Mouse (Mus musculus): Measurements from ENCODE around the gene Tollip. TPM values are rescaled to one million over a fixed set of nuclear protein-coding genes. Genes with fewer than 3 reads are reported as not detected.
"Not testable (repeated sequence)": the region's sequence is repeated elsewhere in the genome, so short reads cannot be mapped to it uniquely, and the experiment has no call there.

Gene Tollip
- total RNA-seq, 2 experiments from 2014 or later = 28.9 to 29.3 TPM

- DNase-seq = no peak
Measured at GRCm38 (mm10) chr7:141934128-141934898, 16.0 kb upstream of the Tollip start.

DNA sequence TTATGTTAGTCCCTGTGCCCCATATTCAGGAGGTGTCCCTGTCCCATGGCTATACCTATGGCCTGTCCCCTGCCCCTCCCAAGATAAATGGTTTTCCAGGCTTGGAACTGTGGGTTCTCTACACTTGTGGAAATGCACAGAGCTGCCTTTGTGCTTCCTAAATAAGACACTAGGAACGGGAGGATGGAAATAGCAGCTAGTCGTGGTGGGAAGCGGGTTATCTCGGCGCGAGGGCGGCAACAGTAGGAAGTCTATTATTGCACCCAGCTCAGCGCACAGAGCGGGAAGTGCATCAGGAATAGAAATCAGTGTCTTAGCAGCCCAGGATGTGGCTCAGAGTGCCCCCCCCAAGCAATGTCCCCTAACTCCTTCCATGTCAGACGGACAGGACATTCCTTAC, 10.3 kb upstream of the Tollip start:
- DNase-seq = no peak

DNA sequence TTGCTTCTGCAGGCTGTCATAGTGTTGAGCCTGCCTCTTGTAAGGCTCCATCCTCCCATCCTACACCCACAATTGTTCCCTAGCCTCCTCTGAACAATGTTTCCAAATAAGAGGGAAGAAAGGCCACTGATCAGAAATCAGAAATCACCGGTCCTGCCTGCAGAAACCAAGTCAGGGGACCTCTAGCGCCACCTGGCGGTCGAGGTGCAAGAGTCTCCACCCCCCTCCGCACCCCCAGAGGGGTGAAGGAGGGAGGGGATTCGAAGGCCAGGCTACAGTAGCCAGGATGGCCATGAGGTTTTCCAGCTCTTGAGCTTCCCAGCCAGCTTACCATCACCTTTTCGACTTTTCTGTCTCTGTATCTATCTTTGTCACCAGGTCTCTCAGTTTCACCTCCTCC, 6.6 kb upstream of the Tollip start:
- peak; percentile 86 for DNase-seq

DNA sequence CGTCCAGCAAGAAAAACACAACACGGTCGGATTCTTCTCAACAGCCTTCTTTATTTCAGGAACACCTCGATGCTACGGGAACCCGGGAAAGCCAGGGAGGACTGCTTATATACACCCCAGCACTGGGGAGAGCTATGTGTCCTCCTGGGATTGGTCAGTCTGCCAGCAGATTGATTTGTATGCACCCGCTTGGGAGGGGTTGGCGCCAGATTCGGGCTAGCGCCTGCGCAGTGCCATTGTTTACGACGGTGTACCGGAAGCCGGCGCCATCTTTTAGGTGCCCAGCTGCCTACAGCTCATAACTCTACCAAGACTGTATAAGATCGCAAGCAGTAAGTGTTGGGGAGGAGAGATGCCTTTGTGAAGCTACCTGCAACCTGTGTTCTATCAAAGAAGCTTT, 5.8 kb upstream of the Tollip start:
- DNase-seq = not testable (repeated sequence)

- no peak for DNase-seq
Measured at GRCm38 (mm10) chr7:141911305-141911704, 7.0 kb downstream of the Tollip start.

DNA sequence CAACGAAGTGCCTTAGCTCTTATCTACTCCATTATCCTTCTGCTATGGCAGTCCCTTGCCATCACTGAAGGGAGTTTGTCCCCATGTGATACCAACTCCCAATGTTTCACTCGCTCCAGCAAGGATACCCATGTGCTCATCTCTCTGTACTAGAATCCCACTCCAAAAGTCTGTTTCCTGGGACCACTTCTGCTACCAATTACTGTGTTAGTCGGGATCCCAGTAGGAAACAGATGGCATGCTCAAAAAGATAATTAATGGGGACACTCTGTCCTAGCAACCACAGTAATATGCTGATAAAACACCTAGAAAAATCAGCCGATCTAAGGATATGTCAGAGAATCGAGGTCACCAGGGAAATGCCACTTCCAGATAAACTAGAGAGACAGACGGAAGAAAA, 9.7 kb downstream of the Tollip start:
- DNase-seq = no peak

- DNase-seq = no peak
Measured at GRCm38 (mm10) chr7:141902791-141903190, 15.5 kb downstream of the Tollip start.

DNA sequence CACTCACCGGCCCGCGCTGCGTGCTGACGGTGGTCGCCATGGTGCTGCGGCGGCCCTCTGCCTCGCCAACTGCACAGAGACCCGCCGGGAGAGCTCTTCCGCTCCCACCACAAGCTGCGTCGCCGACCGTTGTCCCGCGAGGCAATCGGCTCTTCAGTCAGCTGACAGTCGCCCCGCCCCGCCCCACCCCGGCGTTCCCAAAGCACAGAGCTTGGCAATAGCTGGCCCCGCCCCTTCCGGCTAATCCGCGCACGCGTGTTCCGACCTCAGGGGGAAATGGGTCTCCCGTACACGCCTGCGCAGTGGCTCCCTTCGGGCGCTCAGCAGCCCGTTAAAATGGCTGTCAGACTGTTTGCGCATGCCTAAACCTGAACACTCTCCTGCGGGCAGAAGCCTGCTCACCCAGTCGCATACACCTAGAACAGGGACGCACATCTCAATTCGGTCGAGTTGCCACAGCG, 16.0 kb downstream of the Tollip start:
- DNase-seq = peak; percentile 100

- DNase-seq = no peak
Measured at GRCm38 (mm10) chr7:141901825-141902224, 16.5 kb downstream of the Tollip start.

- no peak for DNase-seq
Measured at GRCm38 (mm10) chr7:141892151-141892550, 26.2 kb downstream of the Tollip start.

GRCm38 (mm10) chr7:141878813-141879212, 39.5 kb downstream of the Tollip start:
- no peak for DNase-seq

DNA sequence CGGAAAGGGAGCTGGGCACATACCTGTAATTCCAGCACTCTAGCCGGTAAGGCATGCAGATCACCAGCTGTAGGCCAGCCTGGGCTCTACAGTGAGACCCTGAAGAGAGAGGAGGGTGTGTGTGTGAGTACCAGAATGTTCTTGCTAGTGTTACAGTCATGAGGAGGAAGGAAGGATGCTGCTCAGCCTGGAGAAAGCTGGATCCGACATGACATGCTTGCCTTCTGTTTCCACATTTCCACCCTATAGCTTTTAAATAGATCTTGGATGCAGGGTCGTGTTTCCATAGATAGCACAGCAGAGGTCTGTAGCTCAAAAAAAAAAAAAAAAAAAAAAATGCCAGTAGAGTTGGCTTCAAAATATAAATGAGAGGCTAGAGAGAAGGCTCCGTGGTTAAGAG, 43.4 kb downstream of the Tollip start:
- no peak for DNase-seq

DNA sequence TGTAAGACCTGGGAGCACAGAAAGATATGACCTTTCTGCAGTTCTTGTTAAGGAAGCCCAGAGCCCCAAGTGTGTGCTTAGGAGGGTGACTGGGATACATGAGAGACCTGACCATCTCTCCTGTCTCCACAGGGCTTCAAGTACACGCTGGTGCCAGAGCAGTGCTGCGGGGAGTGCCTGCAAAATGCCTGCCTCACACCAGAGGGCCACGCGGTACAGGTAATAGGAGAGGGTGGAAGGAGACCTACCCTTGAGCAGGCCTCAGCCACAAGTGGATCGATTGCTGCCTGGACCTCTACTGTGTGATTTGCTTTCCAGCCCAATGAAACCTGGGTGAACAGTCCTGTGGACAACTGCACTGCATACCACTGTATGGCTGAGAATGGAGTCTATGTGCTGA, 47.8 kb downstream of the Tollip start:
- DNase-seq = no peak

GRCm38 (mm10) chr7:141869644-141870043, 48.7 kb downstream of the Tollip start:
- no peak for DNase-seq

DNA sequence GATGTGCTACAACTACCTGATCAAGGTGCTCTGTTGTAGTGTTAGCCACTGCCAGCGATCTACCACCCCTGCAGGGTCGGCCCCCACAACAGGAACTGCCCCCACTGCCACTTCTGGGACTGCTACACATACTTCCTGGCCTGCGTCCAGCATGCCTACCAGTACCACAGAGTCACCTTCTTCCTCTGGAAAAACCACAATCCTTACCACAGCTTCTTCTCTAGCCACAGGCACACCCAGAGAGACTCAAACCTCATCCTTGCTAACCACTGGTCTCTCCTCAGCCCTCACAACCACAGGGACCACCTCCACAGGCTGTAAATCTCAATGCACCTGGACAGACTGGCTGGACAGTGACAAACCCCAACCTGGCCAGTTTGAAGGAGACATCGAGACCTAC, 57.3 kb downstream of the Tollip start:
- no peak for DNase-seq

DNA sequence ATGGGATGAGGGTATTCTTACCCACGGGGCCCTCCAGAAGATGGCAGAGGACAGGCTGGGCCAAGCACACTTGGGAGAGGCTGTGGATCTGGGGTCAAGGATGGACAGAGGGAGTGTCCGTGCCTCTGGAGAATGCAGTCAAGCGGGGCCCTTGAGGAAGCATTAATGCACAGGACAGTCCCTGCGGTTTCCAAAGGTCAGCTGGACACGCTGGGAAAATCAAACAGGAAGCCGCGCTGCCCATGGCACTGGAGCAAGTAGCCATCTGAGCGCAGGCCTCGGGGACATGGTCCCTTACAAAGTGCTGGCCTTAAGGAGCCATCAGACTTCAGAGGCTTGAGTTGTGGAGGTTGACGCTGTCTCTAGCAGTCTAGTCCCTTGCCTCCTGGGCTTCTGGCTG, 78.0 kb downstream of the Tollip start:
- no peak for DNase-seq

DNA sequence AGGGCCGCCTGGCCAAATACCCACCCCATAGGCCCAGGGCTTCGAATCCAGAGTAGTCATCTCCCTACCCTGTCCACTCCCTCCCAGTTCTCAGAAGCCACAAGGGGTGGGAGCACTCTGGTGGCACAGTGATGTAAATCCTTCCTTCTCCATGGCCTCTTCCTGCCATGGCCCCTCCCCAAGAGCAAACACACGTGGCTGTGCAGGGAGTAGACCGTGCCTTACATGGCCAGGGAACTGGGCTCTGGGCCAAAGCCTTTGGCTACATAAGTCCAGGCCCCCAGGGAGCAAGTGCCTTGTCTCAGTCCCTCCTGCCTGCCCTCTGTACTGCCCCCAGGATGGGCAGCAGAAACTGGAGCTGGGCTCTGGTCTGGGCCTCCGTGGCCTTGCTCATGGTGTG, 79.5 kb downstream of the Tollip start, which contains the start of gene Muc5b:
TSS of gene Muc5b (plus strand) at position 292 of the 400 bp plus-strand sequence.
- no peak for DNase-seq

DNA sequence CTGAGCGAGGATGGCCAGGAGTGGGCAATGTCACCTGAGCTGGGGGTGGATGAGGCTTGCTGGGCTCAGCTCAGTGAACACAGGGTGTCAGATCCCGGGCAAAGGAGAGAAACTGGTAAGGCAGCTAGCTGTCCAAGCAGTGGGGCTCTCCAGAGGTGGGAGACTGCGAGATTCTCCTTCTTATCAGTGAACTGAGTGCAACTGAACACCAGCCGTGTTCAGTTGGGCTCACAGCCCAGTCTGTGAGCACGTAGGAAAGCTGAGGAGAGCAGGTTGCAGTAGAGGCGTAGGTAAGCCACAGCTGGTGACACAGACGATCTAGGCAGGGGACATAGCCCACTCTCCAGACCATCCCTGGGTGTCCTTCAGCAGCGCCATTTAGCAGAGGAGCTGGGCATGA, 81.9 kb downstream of the Tollip start:
- no peak for DNase-seq

DNA sequence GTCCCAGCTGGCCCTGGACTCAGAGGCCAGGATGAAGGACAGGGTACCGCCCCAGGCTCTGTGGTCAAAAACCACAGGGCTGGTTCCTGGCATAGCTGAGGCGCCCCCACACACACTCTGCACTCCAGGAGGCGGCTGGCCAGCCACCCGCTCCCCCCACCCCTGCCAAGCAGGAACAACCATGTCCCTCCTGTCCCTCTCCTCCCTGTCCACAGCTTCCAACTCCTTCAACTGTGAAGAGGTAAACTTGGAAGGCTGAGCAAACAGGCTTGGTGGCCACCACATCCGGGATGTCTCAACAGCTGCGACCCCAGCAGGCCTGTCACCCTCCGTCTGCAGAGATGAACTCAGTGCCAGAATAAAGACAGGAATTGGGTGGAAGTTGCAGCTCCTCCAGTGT, 82.4 kb downstream of the Tollip start:
- DNase-seq = no peak

Other genes starting within 250 kb of the Tollip start
- under 1 TPM; 0.28 to 0.32 TPM for gene Muc2, start 228.2 kb downstream of the Tollip start, total RNA-seq (2021)
- gene Muc5ac, start 129.5 kb downstream of the Tollip start, total RNA-seq (2021) = not detected
- gene Muc5b, start 79.4 kb downstream of the Tollip start, total RNA-seq (2021) = under 1 TPM in 1 of 2 experiments, not detected in 1; 0.02 TPM
- 1 to 10 TPM in 1 of 2 experiments, under 1 TPM in 1; 0.85 to 1.1 TPM for gene Brsk2, start 31.2 kb upstream of the Tollip start, total RNA-seq (2021)
- 10 to 100 TPM; 30.1 to 36.7 TPM for gene Mob2, start 142.6 kb upstream of the Tollip start, total RNA-seq (2021)
- gene Dusp8, start 177.3 kb upstream of the Tollip start, total RNA-seq (2021) = 10 to 100 TPM; 16.8 to 17.3 TPM
- not detected for gene Gm45618, start 202.2 kb upstream of the Tollip start, total RNA-seq (2021)
- not detected for gene Gm39115, start 217.5 kb upstream of the Tollip start, total RNA-seq (2021)
- gene Gm45337, start 226.1 kb upstream of the Tollip start, total RNA-seq (2021) = not detected
- gene Gm29735, start 238.6 kb upstream of the Tollip start, total RNA-seq (2021) = not detected
- gene Gm4553, start 247.2 kb upstream of the Tollip start, total RNA-seq (2021) = not detected

Measured in gastrocnemius, postnatal 10 days (tissue).